Mouse (Mus musculus): Measurements from ENCODE around the gene Slc36a3. TPM values are rescaled to one million over a fixed set of nuclear protein-coding genes. Genes with fewer than 3 reads are reported as not detected.

Gene Slc36a3
- polyA plus RNA-seq, 1 experiment = not detected

GRCm38 (mm10) chr11:55168914-55169313, 17.4 kb upstream of the Slc36a3 start:
- H3K27ac ChIP-seq (ENCODE audit: insufficient read depth, low read length) = no peak overlapping the region

GRCm38 (mm10) chr11:55168504-55168903, 17.0 kb upstream of the Slc36a3 start:
- Histone ChIP-seq H3K4me3 (ENCODE audit: low read depth, low read length) (no peak overlapping the region), H3K36me3 (ENCODE audit: control insufficient read depth, insufficient read depth, low read length, poor library complexity, severe bottlenecking) (no peaks in the 10 kb centered on the region), H3K27ac (ENCODE audit: insufficient read depth, low read length) (no peak overlapping the region), H3K4me1 (ENCODE audit: control insufficient read depth, insufficient read depth, low read length) (no peaks in the 10 kb centered on the region), H3K9me3 (replicated peaks; ENCODE audit: control insufficient read depth, insufficient read depth, low read length, poor library complexity, severe bottlenecking) (no peaks in the 10 kb centered on the region), H3K9ac (ENCODE audit: low read depth, poor library complexity, severe bottlenecking) (no peak overlapping the region), H3K27me3 (ENCODE audit: control insufficient read depth, insufficient read depth, low read length, poor library complexity, severe bottlenecking) (no peaks in the 10 kb centered on the region; the same call in 1 of the 2 replicates)
- TF ChIP-seq CTCF (IDR thresholded peaks at IDR 0.05; ENCODE audit: low read depth, low read length) = no peak
- no peak for TF ChIP-seq POLR2A (IDR thresholded peaks at IDR 0.05; ENCODE audit: insufficient read depth, low read length)
- TF ChIP-seq EP300 (IDR thresholded peaks at IDR 0.05; ENCODE audit: insufficient read depth, low read depth, low read length) = no peak

More at GRCm38 (mm10) chr11:55168914-55169313, 17.4 kb upstream of the Slc36a3 start:
- H3K4me1 ChIP-seq (ENCODE audit: control insufficient read depth, insufficient read depth, low read length) = no peaks in the 10 kb centered on the region
- H3K9me3 ChIP-seq (replicated peaks; ENCODE audit: control insufficient read depth, insufficient read depth, low read length, poor library complexity, severe bottlenecking) = no peaks in the 10 kb centered on the region
- H3K36me3 ChIP-seq (ENCODE audit: control insufficient read depth, insufficient read depth, low read length, poor library complexity, severe bottlenecking) = no peaks in the 10 kb centered on the region
- H3K4me3 ChIP-seq (ENCODE audit: low read depth, low read length) = no peak overlapping the region
- no peak for TF ChIP-seq POLR2A (IDR thresholded peaks at IDR 0.05; ENCODE audit: insufficient read depth, low read length)
- no peak for TF ChIP-seq CTCF (IDR thresholded peaks at IDR 0.05; ENCODE audit: low read depth, low read length)
- H3K27me3 ChIP-seq (ENCODE audit: control insufficient read depth, insufficient read depth, low read length, poor library complexity, severe bottlenecking) = no peaks in the 10 kb centered on the region; the same call in 1 of the 2 replicates
- no peak overlapping the region for H3K9ac ChIP-seq (ENCODE audit: low read depth, poor library complexity, severe bottlenecking)

GRCm38 (mm10) chr11:55165748-55166147, 14.2 kb upstream of the Slc36a3 start:
- Histone ChIP-seq H3K9ac (ENCODE audit: low read depth, poor library complexity, severe bottlenecking) (no peak overlapping the region), H3K36me3 (ENCODE audit: control insufficient read depth, insufficient read depth, low read length, poor library complexity, severe bottlenecking) (no peaks in the 10 kb centered on the region), H3K27me3 (ENCODE audit: control insufficient read depth, insufficient read depth, low read length, poor library complexity, severe bottlenecking) (no peaks in the 10 kb centered on the region), H3K4me3 (ENCODE audit: low read depth, low read length) (no peak overlapping the region), H3K9me3 (replicated peaks; ENCODE audit: control insufficient read depth, insufficient read depth, low read length, poor library complexity, severe bottlenecking) (no peaks in the 10 kb centered on the region), H3K4me1 (ENCODE audit: control insufficient read depth, insufficient read depth, low read length) (no peaks in the 10 kb centered on the region), H3K27ac (ENCODE audit: insufficient read depth, low read length) (no peak overlapping the region)
- no peak for TF ChIP-seq CTCF (IDR thresholded peaks at IDR 0.05; ENCODE audit: low read depth, low read length)
- TF ChIP-seq POLR2A (IDR thresholded peaks at IDR 0.05; ENCODE audit: insufficient read depth, low read length) = no peak
- TF ChIP-seq EP300 (IDR thresholded peaks at IDR 0.05; ENCODE audit: insufficient read depth, low read depth, low read length) = no peak

- Histone ChIP-seq H3K27ac (ENCODE audit: insufficient read depth, low read length) (no peak overlapping the region), H3K9me3 (replicated peaks; ENCODE audit: control insufficient read depth, insufficient read depth, low read length, poor library complexity, severe bottlenecking) (no peaks in the 10 kb centered on the region), H3K4me1 (ENCODE audit: control insufficient read depth, insufficient read depth, low read length) (no peaks in the 10 kb centered on the region), H3K9ac (ENCODE audit: low read depth, poor library complexity, severe bottlenecking) (no peak overlapping the region), H3K36me3 (ENCODE audit: control insufficient read depth, insufficient read depth, low read length, poor library complexity, severe bottlenecking) (no peaks in the 10 kb centered on the region), H3K27me3 (ENCODE audit: control insufficient read depth, insufficient read depth, low read length, poor library complexity, severe bottlenecking) (no peaks in the 10 kb centered on the region), H3K4me3 (ENCODE audit: low read depth, low read length) (no peak overlapping the region)
- TF ChIP-seq CTCF (IDR thresholded peaks at IDR 0.05; ENCODE audit: low read depth, low read length) (peak; percentile 55), POLR2A (IDR thresholded peaks at IDR 0.05; ENCODE audit: insufficient read depth, low read length) (no peak)
Measured at GRCm38 (mm10) chr11:55164723-55165122, 13.2 kb upstream of the Slc36a3 start.

- Histone ChIP-seq H3K27me3 (ENCODE audit: control insufficient read depth, insufficient read depth, low read length, poor library complexity, severe bottlenecking) (no peaks in the 10 kb centered on the region), H3K4me3 (ENCODE audit: low read depth, low read length) (no peak overlapping the region), H3K36me3 (ENCODE audit: control insufficient read depth, insufficient read depth, low read length, poor library complexity, severe bottlenecking) (no peaks in the 10 kb centered on the region), H3K4me1 (ENCODE audit: control insufficient read depth, insufficient read depth, low read length) (no peaks in the 10 kb centered on the region), H3K9ac (ENCODE audit: low read depth, poor library complexity, severe bottlenecking) (no peak overlapping the region), H3K9me3 (replicated peaks; ENCODE audit: control insufficient read depth, insufficient read depth, low read length, poor library complexity, severe bottlenecking) (no peaks in the 10 kb centered on the region), H3K27ac (ENCODE audit: insufficient read depth, low read length) (no peak overlapping the region)
- TF ChIP-seq POLR2A (IDR thresholded peaks at IDR 0.05; ENCODE audit: insufficient read depth, low read length) (no peak), CTCF (IDR thresholded peaks at IDR 0.05; ENCODE audit: low read depth, low read length) (peak; percentile 94), EP300 (IDR thresholded peaks at IDR 0.05; ENCODE audit: insufficient read depth, low read depth, low read length) (no peak)
Measured at GRCm38 (mm10) chr11:55162670-55163069, 11.2 kb upstream of the Slc36a3 start.

- H3K27ac ChIP-seq (ENCODE audit: insufficient read depth, low read length) = no peak overlapping the region
- H3K4me1 ChIP-seq (ENCODE audit: control insufficient read depth, insufficient read depth, low read length) = no peaks in the 10 kb centered on the region
- no peaks in the 10 kb centered on the region for H3K9me3 ChIP-seq (replicated peaks; ENCODE audit: control insufficient read depth, insufficient read depth, low read length, poor library complexity, severe bottlenecking)
- peak; percentile 76 for TF ChIP-seq CTCF (IDR thresholded peaks at IDR 0.05; ENCODE audit: low read depth, low read length)
- no peak for TF ChIP-seq EP300 (IDR thresholded peaks at IDR 0.05; ENCODE audit: insufficient read depth, low read depth, low read length)
- H3K27me3 ChIP-seq (ENCODE audit: control insufficient read depth, insufficient read depth, low read length, poor library complexity, severe bottlenecking) = no peaks in the 10 kb centered on the region
- H3K9ac ChIP-seq (ENCODE audit: low read depth, poor library complexity, severe bottlenecking) = peak overlapping the region; percentile 65
- H3K4me3 ChIP-seq (ENCODE audit: low read depth, low read length) = peak overlapping the region; percentile 43
- H3K36me3 ChIP-seq (ENCODE audit: control insufficient read depth, insufficient read depth, low read length, poor library complexity, severe bottlenecking) = no peaks in the 10 kb centered on the region
Measured at GRCm38 (mm10) chr11:55158785-55159359, 7.4 kb upstream of the Slc36a3 start.

Measured in ES-Bruce4 (cell line).